In the genomic region with DNA sequence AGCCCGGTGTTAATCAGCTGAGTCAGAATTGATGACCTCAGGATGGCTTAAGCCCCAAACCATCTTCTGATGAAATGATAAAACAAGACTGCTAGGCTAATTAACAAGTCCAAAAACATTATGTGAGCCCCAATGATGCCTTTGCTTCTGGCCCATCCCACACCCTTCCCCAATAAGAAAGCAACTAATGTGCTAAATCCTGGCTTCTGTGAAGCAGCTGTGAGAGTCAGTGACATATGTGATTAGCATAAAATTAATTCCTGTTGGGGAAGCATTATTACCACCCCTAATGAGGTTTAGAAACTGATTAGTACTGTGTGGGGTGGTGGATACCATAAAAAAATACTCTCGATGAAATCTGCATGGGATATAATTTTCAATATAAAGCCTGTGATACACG, we compare ENCODE assay signal across 16 mouse cellular contexts.
"Had no signal": no experiment of that assay in that cellular context is flagged by ENCODE, and none has a peak within 500 bp of the region (broad histone marks: within the 10 kb centered on the region; RNA-seq: fewer than 3 reads in every experiment).

No protein-coding gene starts in this region.

- H3K27me3 ChIP-seq: kidney, embryonic 15.5 days; limb, embryonic 15.5 days; liver, embryonic 13.5 days; lung, embryonic 15.5 days; megakaryocyte, embryonic 14.5 days; midbrain, embryonic 12.5 days had no signal

- H3K4me2 ChIP-seq: kidney, embryonic 15.5 days; limb, embryonic 15.5 days; liver, embryonic 13.5 days; lung, embryonic 15.5 days; midbrain, embryonic 12.5 days; neural tube, embryonic 13.5 days had no signal

- H3K9ac ChIP-seq: kidney, embryonic 15.5 days; limb, embryonic 15.5 days; liver, embryonic 13.5 days; liver, postnatal 0 days; lung, embryonic 15.5 days; midbrain, embryonic 12.5 days; neural tube, embryonic 13.5 days had no signal

- H3K27ac ChIP-seq: kidney, embryonic 15.5 days; limb, embryonic 15.5 days; liver, embryonic 13.5 days; lung, embryonic 15.5 days; macrophage; midbrain, embryonic 12.5 days; neural tube, embryonic 13.5 days had no signal

- DNase-seq: kidney, adult 2 months; kidney, postnatal 14 days; liver, embryonic 13.5 days; liver, postnatal 0 days; lung, postnatal 14 days; right cerebral cortex, postnatal 4 days; spleen, adult 18-20 months; thymus, adult 18-20 months; thymus, postnatal 14 days had no signal

- H3K4me3 ChIP-seq: kidney, embryonic 15.5 days; limb, embryonic 15.5 days; liver, embryonic 13.5 days; lung, embryonic 15.5 days; megakaryocyte, embryonic 14.5 days; midbrain, embryonic 12.5 days; neural tube, embryonic 13.5 days had no signal

- H3K9me3 ChIP-seq: kidney, embryonic 15.5 days; limb, embryonic 15.5 days; liver, embryonic 13.5 days; lung, embryonic 15.5 days; midbrain, embryonic 12.5 days; neural tube, embryonic 13.5 days had no signal

- ATAC-seq: liver, postnatal 0 days had no signal

- H3K36me3 ChIP-seq: kidney, embryonic 15.5 days; limb, embryonic 15.5 days; liver, embryonic 13.5 days; lung, embryonic 15.5 days; midbrain, embryonic 12.5 days; neural tube, embryonic 13.5 days had no signal

- H3K4me1 ChIP-seq: megakaryocyte, embryonic 14.5 days; midbrain, embryonic 12.5 days had no signal
